Mouse (Mus musculus) kidney, postnatal 0 days (tissue): ENCODE data around the gene 4930438A08Rik. TPM values are rescaled to one million over a fixed set of nuclear protein-coding genes. Genes with fewer than 3 reads are reported as not detected.

Experiments used
- ATAC-seq: fragments of 200-750 bp; cut with Nextera tagmentation; replicated peaks from 2 replicates; pipeline ENCODE4 v1.8.0; 2017; ENCODE audit warnings: low read depth, moderate number of reproducible peaks, moderate TSS enrichment, moderate library complexity; ENCODE audit not compliant: low FRiP score
- DNase-seq: peaks from one replicate; pipeline ENCODE4 v3.0.0-alpha.2; 2016; ENCODE audit warnings: low spot score
- H3K27ac ChIP-seq: fragments of 300-500 bp; sonication (generic); 2 replicates; pipeline ENCODE4 v1.5.1; 2014; ENCODE audit warnings: mild to moderate bottlenecking
- H3K27me3 ChIP-seq: fragments of 300-500 bp; sonication (generic); 2 replicates; pipeline ENCODE4 v1.6.1; 2014; ENCODE audit warnings: low read length, mixed read lengths; ENCODE audit not compliant: insufficient read depth
- H3K36me3 ChIP-seq: fragments of 300-500 bp; sonication (generic); 2 replicates; pipeline ENCODE4 v1.6.1; 2014; ENCODE audit warnings: low read length, mixed read lengths; ENCODE audit not compliant: insufficient read depth
- H3K4me1 ChIP-seq: fragments of 300-500 bp; sonication (generic); replicated peaks from 2 replicates; pipeline ENCODE4 v1.6.1; 2014; ENCODE audit warnings: antibody characterized with exemption, low read length, mixed read lengths; ENCODE audit not compliant: insufficient read depth
- H3K4me2 ChIP-seq: fragments of 300-500 bp; sonication (generic); 2 replicates; pipeline ENCODE4 v1.6.1; 2014; ENCODE audit warnings: mild to moderate bottlenecking, low read length, moderate library complexity, mixed read lengths
- H3K4me3 ChIP-seq: fragments of 300-500 bp; sonication (generic); replicated peaks from 2 replicates; pipeline ENCODE4 v1.5.1; 2014; ENCODE audit warnings: low read depth, low read length
- H3K9ac ChIP-seq: fragments of 300-500 bp; sonication (generic); 2 replicates; pipeline ENCODE4 v1.6.1; 2014; ENCODE audit warnings: low read depth, low read length
- H3K9me3 ChIP-seq: fragments of 300-500 bp; sonication (generic); replicated peaks from 2 replicates; pipeline ENCODE4 v1.6.1; 2016; ENCODE audit warnings: low read length, inconsistent platforms, mixed read lengths
- CTCF ChIP-seq: IDR thresholded peaks from 2 replicates; pipeline ENCODE4 v1.5.1; 2016; ENCODE audit warnings: antibody characterized with exemption, low read depth, mild to moderate bottlenecking, moderate library complexity
- WGBS: fragments of 180-500 bp; shearing (Covaris S2); extraction: QIAGEN DNeasy Blood & Tissue Kit; methylation state at CpG from one replicate; pipeline ENCODE4 v1.1.7; 2014; 5-methylcytosine and 5-hydroxymethylcytosine counted together
- polyA plus RNA-seq: library from polyadenylated mRNA; unstranded; fragments of >200 nt; fragmentation: Nextera tagmentation; extraction: Ambion mirVana; gene quantifications from 2 replicates; pipeline ENCODE4 v1.2.1, GENCODE M21; 2015

Gene 4930438A08Rik
- polyA plus RNA-seq, 1 experiment from 2014 or later: 0.07 TPM

GRCm38 (mm10) chr11:58306860-58307308, 32.3 kb downstream of the 4930438A08Rik start, which contains the start of gene Zfp692:
TSS of gene Zfp692 (plus strand) at chr11:58307069.
- peak within 1 kb of the TSS; percentile 38 for H3K4me3 ChIP-seq
- no peaks in the 10 kb centered on the region for H3K9me3 ChIP-seq
- WGBS: under 1% methylated on average over 34 of the region's 34 CpGs
- peak; percentile 98 for DNase-seq
- peak within 1 kb of the TSS; percentile 84 for H3K27ac ChIP-seq
- no peaks in the 10 kb centered on the region for H3K36me3 ChIP-seq
- peak within 1 kb of the TSS; percentile 84 for H3K4me2 ChIP-seq
- peak; percentile 50 for ATAC-seq
- peaks cover 10% of the 10 kb centered on the region for H3K4me1 ChIP-seq
- peak within 1 kb of the TSS; percentile 54 for H3K9ac ChIP-seq
- TF ChIP-seq CTCF: peak; percentile 12; the same call in 1 of the 2 replicates
- H3K27me3 ChIP-seq: no peaks in the 10 kb centered on the region

DNA sequence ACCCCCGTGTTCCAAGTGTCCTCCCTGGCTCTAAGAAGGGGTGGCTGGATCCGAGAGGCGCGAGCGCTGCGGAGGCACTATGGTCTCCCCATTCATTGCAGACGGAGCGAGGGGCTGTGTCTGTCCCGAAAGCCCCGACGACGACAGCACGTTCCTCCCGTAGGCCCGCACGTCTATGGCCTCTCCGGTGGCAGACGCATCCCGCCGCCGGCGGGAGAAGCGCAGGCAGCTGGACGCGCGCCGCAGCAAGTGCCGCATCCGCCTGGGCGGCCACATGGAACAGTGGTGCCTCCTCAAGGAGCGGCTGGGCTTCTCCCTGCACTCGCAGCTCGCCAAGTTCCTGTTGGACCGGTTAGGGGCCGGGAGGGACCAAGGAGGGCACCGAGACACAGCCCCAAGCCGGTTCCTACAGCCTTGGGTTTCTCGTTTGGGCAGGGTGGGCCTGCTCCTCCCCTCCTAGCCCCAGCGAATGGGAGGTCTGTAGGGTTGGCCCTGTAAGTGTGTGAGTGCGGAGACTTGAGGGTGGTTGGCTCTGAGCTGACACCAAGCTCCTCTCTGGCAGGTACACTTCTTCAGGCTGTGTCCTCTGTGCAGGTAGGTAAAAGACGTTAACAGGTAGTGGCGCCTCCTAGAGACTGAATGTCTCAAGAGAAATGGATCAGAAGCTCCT, 32.9 kb downstream of the 4930438A08Rik start:
- ATAC-seq (peak; percentile 83), DNase-seq (peak; percentile 58)
- peak overlapping the region; percentile 84 for H3K27ac ChIP-seq
- whole genome bisulfite sequencing: under 1% methylated on average over 40 of the region's 42 CpGs
- H3K36me3 ChIP-seq: no peaks in the 10 kb centered on the region
- peaks cover 10% of the 10 kb centered on the region for H3K4me1 ChIP-seq
- no peaks in the 10 kb centered on the region for H3K9me3 ChIP-seq
- peak overlapping the region; percentile 38 for H3K4me3 ChIP-seq
- H3K27me3 ChIP-seq: no peaks in the 10 kb centered on the region
- peak overlapping the region; percentile 84 for H3K4me2 ChIP-seq
- H3K9ac ChIP-seq: peak overlapping the region; percentile 54
- peak; percentile 43 for TF ChIP-seq CTCF

GRCm38 (mm10) chr11:58308661-58309060, 34.1 kb downstream of the 4930438A08Rik start:
- no peak for DNase-seq
- Histone ChIP-seq H3K4me3 (no peak overlapping the region), H3K27ac (no peak overlapping the region), H3K36me3 (no peaks in the 10 kb centered on the region), H3K4me1 (peaks cover 10% of the 10 kb centered on the region), H3K9me3 (no peaks in the 10 kb centered on the region), H3K9ac (no peak overlapping the region), H3K4me2 (no peak overlapping the region), H3K27me3 (no peaks in the 10 kb centered on the region)
- TF ChIP-seq CTCF: no peak
- WGBS: 92% methylated on average over 9 of the region's 9 CpGs
- ATAC-seq: no peak

- peaks cover 3% of the 10 kb centered on the region; the same call in 1 of the 2 replicates for H3K36me3 ChIP-seq
- DNase-seq: no peak
- H3K27ac ChIP-seq: no peak overlapping the region
- H3K4me2 ChIP-seq: no peak overlapping the region
- no peaks in the 10 kb centered on the region for H3K9me3 ChIP-seq
- no peaks in the 10 kb centered on the region for H3K27me3 ChIP-seq
- ATAC-seq: no peak
- no peak for TF ChIP-seq CTCF
- H3K4me1 ChIP-seq: no peaks in the 10 kb centered on the region
- 86% methylated on average over 6 of the region's 6 CpGs for WGBS
- no peak overlapping the region for H3K4me3 ChIP-seq
- no peak overlapping the region for H3K9ac ChIP-seq
Observed at GRCm38 (mm10) chr11:58314069-58314468, 39.5 kb downstream of the 4930438A08Rik start.

GRCm38 (mm10) chr11:58315536-58316168, 41.1 kb downstream of the 4930438A08Rik start:
- Histone ChIP-seq H3K4me3 (no peak overlapping the region), H3K9ac (no peak overlapping the region), H3K4me2 (no peak overlapping the region), H3K27ac (no peak overlapping the region), H3K27me3 (no peaks in the 10 kb centered on the region), H3K36me3 (peaks cover 5% of the 10 kb centered on the region; the same call in 1 of the 2 replicates), H3K9me3 (no peaks in the 10 kb centered on the region), H3K4me1 (no peaks in the 10 kb centered on the region)
- no peak for TF ChIP-seq CTCF
- no peak for ATAC-seq
- 93% methylated on average over 5 of the region's 5 CpGs for WGBS
- no peak for DNase-seq

DNA sequence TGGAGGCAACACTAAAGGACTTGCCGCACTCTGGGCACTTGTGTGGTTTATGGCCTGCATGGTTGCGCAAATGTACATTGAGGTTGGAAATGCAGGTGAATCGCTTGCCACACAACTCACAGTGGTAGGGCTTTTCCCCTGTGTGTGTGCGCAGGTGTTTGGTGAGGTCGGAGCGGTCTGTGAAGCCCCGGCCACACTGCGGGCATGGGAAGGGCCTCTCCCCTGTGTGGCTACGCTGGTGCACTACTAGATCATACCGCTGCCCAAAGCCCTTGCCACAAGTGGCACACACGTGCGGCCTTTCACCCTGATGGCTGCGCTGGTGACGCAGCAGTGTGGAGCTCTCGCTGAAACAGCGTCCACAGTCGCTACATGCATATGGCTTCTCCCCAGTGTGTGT, 41.7 kb downstream of the 4930438A08Rik start:
- no peak overlapping the region for H3K4me2 ChIP-seq
- DNase-seq (no peak), ATAC-seq (no peak)
- H3K9ac ChIP-seq: no peak overlapping the region
- H3K27me3 ChIP-seq: no peaks in the 10 kb centered on the region
- H3K4me3 ChIP-seq: no peak overlapping the region
- H3K9me3 ChIP-seq: no peaks in the 10 kb centered on the region
- 87% methylated on average over 17 of the region's 17 CpGs for WGBS
- H3K4me1 ChIP-seq: no peaks in the 10 kb centered on the region
- TF ChIP-seq CTCF: no peak
- H3K27ac ChIP-seq: no peak overlapping the region
- peaks cover 5% of the 10 kb centered on the region; the same call in 1 of the 2 replicates for H3K36me3 ChIP-seq
